Comparison of ENCODE assay signal across 8 mouse cellular contexts in the genomic region with DNA sequence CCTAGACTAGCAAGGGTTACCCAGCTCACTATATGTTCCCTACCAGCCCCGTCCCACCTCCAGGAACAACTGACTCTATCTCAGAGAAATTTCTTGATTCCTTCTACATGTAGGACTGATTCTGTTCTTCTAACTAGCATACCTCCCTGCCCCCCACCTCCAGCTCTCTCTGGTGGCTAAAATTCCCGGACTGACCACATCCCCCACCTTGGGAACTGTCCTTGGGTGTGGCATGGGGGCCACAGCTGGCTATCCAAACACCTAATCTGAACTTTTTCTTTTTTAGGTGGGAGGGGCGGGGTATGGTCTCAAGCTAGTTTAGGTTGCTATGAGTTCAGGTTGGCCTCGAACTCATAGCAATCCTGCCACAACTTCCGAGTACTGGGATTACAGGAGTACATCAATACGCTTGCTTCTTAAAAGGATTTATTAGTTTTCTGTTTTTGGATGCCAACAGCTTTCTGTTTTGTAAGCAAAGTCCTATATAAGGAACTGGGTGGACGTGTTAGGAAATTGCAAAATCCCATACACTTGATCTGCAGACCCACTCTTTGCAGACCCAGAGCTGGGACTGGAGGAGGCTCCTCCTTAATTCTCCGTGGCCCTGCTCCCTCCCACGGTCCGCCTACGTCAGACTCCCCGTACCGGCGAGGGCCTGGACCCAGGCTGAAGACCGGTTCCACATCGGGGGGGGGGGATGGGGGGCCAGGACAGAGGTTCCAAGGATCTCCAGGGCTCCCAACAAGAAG. TPM values are rescaled to one million over a fixed set of nuclear protein-coding genes. Genes with fewer than 3 reads are reported as not detected.
A peak's percentile ranks its signal among the peaks of the same experiment; 100 is the strongest.
DNase-seq lines count a peak whose midpoint lies in the region; ATAC-seq and TF ChIP-seq lines count a peak whose summit lies in the region.

No protein-coding gene starts in this region.

- peaks cover 24% of the 10 kb centered on the region for H3K4me1 ChIP-seq in kidney, postnatal 0 days (replicated peaks; ENCODE audit: insufficient read depth, low read length)
- H3K4me1 ChIP-seq in bone marrow, adult 2 months (ENCODE audit: control insufficient read depth, insufficient read depth, low read length) = peaks cover 4% of the 10 kb centered on the region
- peaks cover 18% of the 10 kb centered on the region for H3K4me1 ChIP-seq in forebrain, embryonic 16.5 days (replicated peaks; ENCODE audit: control insufficient read depth, insufficient read depth, low read length)
- H3K4me1 ChIP-seq in liver, embryonic 15.5 days (replicated peaks) = peaks cover 33% of the 10 kb centered on the region
- peaks cover 19% of the 10 kb centered on the region for H3K4me1 ChIP-seq in testis, adult 2 months (ENCODE audit: control insufficient read depth, insufficient read depth, low read length)

- no peaks in the 10 kb centered on the region for H3K27me3 ChIP-seq in kidney, postnatal 0 days (ENCODE audit: insufficient read depth, low read length)
- H3K27me3 ChIP-seq in forebrain, embryonic 16.5 days (replicated peaks; ENCODE audit: control insufficient read depth, insufficient read depth, low read length) = no peaks in the 10 kb centered on the region
- H3K27me3 ChIP-seq in liver, embryonic 15.5 days = peaks cover 10% of the 10 kb centered on the region
- H3K27me3 ChIP-seq in testis, adult 2 months (ENCODE audit: control insufficient read depth, insufficient read depth, low read length) = no peaks in the 10 kb centered on the region

- H3K36me3 ChIP-seq in kidney, postnatal 0 days (ENCODE audit: insufficient read depth, low read length) = no peaks in the 10 kb centered on the region
- H3K36me3 ChIP-seq in forebrain, embryonic 16.5 days (ENCODE audit: control insufficient read depth, insufficient read depth) = no peaks in the 10 kb centered on the region
- H3K36me3 ChIP-seq in liver, embryonic 15.5 days (replicated peaks) = no peaks in the 10 kb centered on the region
- H3K36me3 ChIP-seq in testis, adult 2 months (ENCODE audit: control insufficient read depth, insufficient read depth, low read length) = no peaks in the 10 kb centered on the region

- 16% methylated on average over 16 of the region's 16 CpGs for WGBS in kidney, postnatal 0 days
- 13% methylated on average over 16 of the region's 16 CpGs for WGBS in bone marrow, adult 2 months
- 17% methylated on average over 16 of the region's 16 CpGs for WGBS in forebrain, embryonic 16.5 days
- 18% methylated on average over 16 of the region's 16 CpGs for WGBS in liver, embryonic 15.5 days (ENCODE audit: insufficient replicate concordance)

- peak overlapping the region; percentile 70 for H3K27ac ChIP-seq in kidney, postnatal 0 days
- H3K27ac ChIP-seq in bone marrow, adult 2 months (ENCODE audit: control insufficient read depth, insufficient read depth, low read depth, low read length, poor library complexity) = peak overlapping the region; percentile 92
- H3K27ac ChIP-seq in forebrain, embryonic 16.5 days (ENCODE audit: low read length) = peak overlapping the region; percentile 69; the same call in 1 of the 2 replicates
- H3K27ac ChIP-seq in liver, embryonic 15.5 days (replicated peaks) = peak overlapping the region; percentile 64
- H3K27ac ChIP-seq in testis, adult 2 months (ENCODE audit: control insufficient read depth, insufficient read depth, low read depth, low read length) = peak overlapping the region; percentile 56

- TF ChIP-seq POLR2A in bone marrow, adult 2 months (IDR thresholded peaks at IDR 0.05; ENCODE audit: borderline replicate concordance, control insufficient read depth, low read depth, low read length) = no peak
- TF ChIP-seq POLR2A in testis, adult 2 months (IDR thresholded peaks at IDR 0.05; ENCODE audit: control insufficient read depth, low read depth, low read length) = no peak

- intact Hi-C loops in gastrocnemius, postnatal 36 days (cut with DNase I) = loop anchor here (2.0 to 10.0 kb wide), 4 partner anchors 17 to 153 kb away; no protein-coding TSS in a partner anchor

- no peak for TF ChIP-seq CTCF in kidney, postnatal 0 days (IDR thresholded peaks at IDR 0.05; ENCODE audit: low read depth)
- TF ChIP-seq CTCF in bone marrow, adult 2 months (IDR thresholded peaks at IDR 0.05; ENCODE audit: control insufficient read depth, insufficient read depth, low read length) = no peak
- no peak for TF ChIP-seq CTCF in testis, adult 2 months (IDR thresholded peaks at IDR 0.05; ENCODE audit: control insufficient read depth, insufficient read depth, insufficient replicate concordance, low read depth, low read length)

- ATAC-seq in kidney, postnatal 0 days (replicated peaks; ENCODE audit: low FRiP score, low read depth) = no peak
- ATAC-seq in forebrain, embryonic 16.5 days = peak; percentile 75
- peak; percentile 62 for ATAC-seq in liver, embryonic 15.5 days (ENCODE audit: insufficient read depth)

- peak overlapping the region; percentile 70 for H3K9ac ChIP-seq in kidney, postnatal 0 days (ENCODE audit: low read depth, low read length)
- H3K9ac ChIP-seq in forebrain, embryonic 16.5 days (replicated peaks; ENCODE audit: low read depth, low read length) = peak overlapping the region; percentile 77
- peak overlapping the region; percentile 59 for H3K9ac ChIP-seq in liver, embryonic 15.5 days

- peak overlapping the region; percentile 47 for H3K4me3 ChIP-seq in kidney, postnatal 0 days (replicated peaks; ENCODE audit: low read depth, low read length)
- peak overlapping the region; percentile 59 for H3K4me3 ChIP-seq in bone marrow, adult 2 months (replicated peaks; ENCODE audit: control insufficient read depth, low read depth, low read length)
- H3K4me3 ChIP-seq in forebrain, embryonic 16.5 days (replicated peaks; ENCODE audit: low read length) = peak overlapping the region; percentile 73
- peak overlapping the region; percentile 73 for H3K4me3 ChIP-seq in liver, embryonic 15.5 days (replicated peaks)
- H3K4me3 ChIP-seq in testis, adult 2 months (ENCODE audit: control insufficient read depth, low read depth, low read length) = peak overlapping the region; percentile 88

- DNase-seq in kidney, postnatal 0 days (ENCODE audit: low spot score) = no peak
- DNase-seq in kidney, adult 18-20 months = no peak
- no peak for DNase-seq in right cerebral cortex, adult 18-20 months
- no peak for DNase-seq in gastrocnemius, postnatal 36 days

- peak overlapping the region; percentile 52 for H3K4me2 ChIP-seq in kidney, postnatal 0 days (ENCODE audit: low read length)
- H3K4me2 ChIP-seq in forebrain, embryonic 16.5 days (ENCODE audit: low read length) = peak overlapping the region; percentile 30
- peak overlapping the region; percentile 97 for H3K4me2 ChIP-seq in liver, embryonic 15.5 days

- H3K9me3 ChIP-seq in kidney, postnatal 0 days (replicated peaks; ENCODE audit: low read length) = no peaks in the 10 kb centered on the region
- no peaks in the 10 kb centered on the region for H3K9me3 ChIP-seq in forebrain, embryonic 16.5 days (ENCODE audit: control insufficient read depth, low read length)
- no peaks in the 10 kb centered on the region for H3K9me3 ChIP-seq in liver, embryonic 15.5 days (replicated peaks)

RNA-seq across cellular contexts. Expression of a gene that starts 0.8 kb away (rescaled TPM):
- 21.0 and 24.3 TPM in 2 replicates for polyA plus RNA-seq in kidney, postnatal 0 days (2015; fragmentation: Nextera tagmentation; extraction: Ambion mirVana)
- 11.0 and 28.1 TPM in 2 replicates for polyA plus RNA-seq in bone marrow, adult 2 months (2011; ENCODE audit: insufficient read depth, insufficient read length, low replicate concordance, missing spikeins)
- polyA plus RNA-seq in forebrain, embryonic 16.5 days (2015; fragmentation: Nextera tagmentation; extraction: Ambion mirVana) = 9.3 and 11.2 TPM in 2 replicates
- polyA plus RNA-seq in liver, embryonic 15.5 days (2015; fragmentation: Nextera tagmentation; extraction: Ambion mirVana) = 4.1 and 5.0 TPM in 2 replicates
- polyA plus RNA-seq in testis, adult 2 months (2012; rRNA removed) = 37.9 and 41.4 TPM in 2 replicates
- 10 to 100 TPM; 61.3 to 72.5 TPM for total RNA-seq in gastrocnemius, postnatal 36 days (2021)

Comparison
In these comparisons a context has a peak if more than half of its experiments do, and no peak if none do; other contexts are left out.
1. H3K4me2 ChIP-seq: peak in every context shown above with its lines; median percentile 97 in liver, embryonic 15.5 days; 52 in kidney, postnatal 0 days; 30 in forebrain, embryonic 16.5 days.